In the genomic region with DNA sequence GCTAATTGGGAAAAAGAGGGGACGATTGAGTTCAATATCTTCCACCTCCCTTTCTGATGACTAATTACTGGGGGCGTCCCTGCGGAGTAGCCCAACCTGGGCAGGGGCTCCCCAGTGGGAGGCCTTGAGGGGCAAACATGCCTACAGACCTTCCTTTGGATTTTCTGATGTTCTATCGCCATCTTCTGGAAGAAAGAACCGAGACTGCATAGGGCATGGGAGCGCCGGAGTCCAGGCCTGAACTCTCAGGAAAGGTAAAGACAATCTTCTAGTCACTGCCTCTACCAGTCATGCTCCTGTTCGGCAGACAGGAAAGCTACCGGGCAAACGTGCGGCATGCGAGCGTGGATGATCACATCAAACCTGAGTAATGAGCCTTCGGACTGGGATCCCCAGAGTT, we compare ENCODE assay signal across 8 mouse cellular contexts.
DNase-seq lines count a peak whose midpoint lies in the region; ATAC-seq and TF ChIP-seq lines count a peak whose summit lies in the region.

No protein-coding gene starts in this region.

- no peak overlapping the region for H3K4me2 ChIP-seq in heart, postnatal 0 days (ENCODE audit: low read depth, low read length)

- DNase-seq in heart, postnatal 0 days (ENCODE audit: low spot score): no peak
- no peak for DNase-seq in heart, postnatal 25 days (ENCODE audit: low spot score)
- DNase-seq in urinary bladder, postnatal 25 days (ENCODE audit: low spot score): peak; percentile 4
- no peak for DNase-seq in urinary bladder, adult 18-20 months (ENCODE audit: low spot score in 2 of 2)
- DNase-seq in kidney, postnatal 4 days: peak; percentile 7 to 24
- DNase-seq in cerebellum, adult 8-10 months: no peak
- DNase-seq in gastrocnemius, postnatal 14 days: no peak

- H3K36me3 ChIP-seq in heart, postnatal 0 days (replicated peaks; ENCODE audit: control insufficient read depth, insufficient read depth, low read length): no peaks in the 10 kb centered on the region
- no peaks in the 10 kb centered on the region for H3K36me3 ChIP-seq in small intestine, adult 2 months (ENCODE audit: control insufficient read depth, insufficient read depth, low read length)

- no peaks in the 10 kb centered on the region for H3K4me1 ChIP-seq in heart, postnatal 0 days (ENCODE audit: control insufficient read depth, insufficient read depth)
- H3K4me1 ChIP-seq in small intestine, adult 2 months (ENCODE audit: control insufficient read depth, insufficient read depth, insufficient read length, low read length): no peaks in the 10 kb centered on the region; the same call in 1 of the 2 replicates

- no peak for ATAC-seq in heart, postnatal 0 days (ENCODE audit: insufficient read depth, low read depth)

- TF ChIP-seq POLR2A in small intestine, adult 2 months (IDR thresholded peaks at IDR 0.05; ENCODE audit: low read depth, low read length): no peak

- no peak overlapping the region for H3K27ac ChIP-seq in heart, postnatal 0 days (ENCODE audit: low read depth)
- H3K27ac ChIP-seq in small intestine, adult 2 months (ENCODE audit: insufficient read depth, low read depth, low read length): no peak overlapping the region

- no peak overlapping the region for H3K9ac ChIP-seq in heart, postnatal 0 days (replicated peaks; ENCODE audit: low read depth, low read length)

- no peaks in the 10 kb centered on the region for H3K9me3 ChIP-seq in heart, postnatal 0 days (replicated peaks; ENCODE audit: control insufficient read depth, low read length)

- H3K4me3 ChIP-seq in heart, postnatal 0 days (ENCODE audit: low read depth, low read length): no peak overlapping the region
- H3K4me3 ChIP-seq in small intestine, adult 2 months (ENCODE audit: low read depth, low read length): no peak overlapping the region

- WGBS in heart, postnatal 0 days: 40% methylated on average over 14 of the region's 14 CpGs
- WGBS in small intestine, adult 2 months: 64% methylated on average over 14 of the region's 14 CpGs

- TF ChIP-seq CTCF in heart, postnatal 0 days (IDR thresholded peaks at IDR 0.05; ENCODE audit: low read depth): peak; percentile 39
- peak; percentile 35; the same call in 1 of the 2 replicates for TF ChIP-seq CTCF in small intestine, adult 2 months (IDR thresholded peaks at IDR 0.05; ENCODE audit: extremely low read depth, insufficient read length, insufficient replicate concordance, low read depth, low read length)

- intact Hi-C loops in heart, postnatal 25 days (cut with DNase I): no loop called here
- intact Hi-C loops in gastrocnemius, postnatal 14 days (cut with DNase I; ENCODE audit: low total_unique reads): no loop called here

- no peak for TF ChIP-seq EP300 in heart, postnatal 0 days (IDR thresholded peaks at IDR 0.05; ENCODE audit: low read depth)

- no peaks in the 10 kb centered on the region for H3K27me3 ChIP-seq in heart, postnatal 0 days (ENCODE audit: control insufficient read depth, insufficient read depth, low read length)
- H3K27me3 ChIP-seq in small intestine, adult 2 months (ENCODE audit: control insufficient read depth, insufficient read depth, low read length): no peaks in the 10 kb centered on the region

Comparison
In these comparisons a context has a peak if more than half of its experiments do, and no peak if none do; other contexts are left out.
1. DNase-seq: peak in urinary bladder, postnatal 25 days (single experiment) and kidney, postnatal 4 days (2 of 2); none in heart, postnatal 0 days (single experiment), heart, postnatal 25 days (single experiment), urinary bladder, adult 18-20 months (0 of 2), cerebellum, adult 8-10 months (single experiment) and gastrocnemius, postnatal 14 days (single experiment).